Mouse (Mus musculus) myocyte (in vitro differentiated cells): ENCODE data around the gene Kcne4.

ENCODE experiments used
- CEBPB ChIP-seq: IDR thresholded peaks from 2 replicates; pipeline ENCODE4 v1.6.1; 2011; ENCODE audit warnings: mild to moderate bottlenecking, moderate library complexity; ENCODE audit not compliant: poor library complexity, insufficient read depth, severe bottlenecking
- MAX ChIP-seq: IDR thresholded peaks from one replicate; pipeline ENCODE4 v1.6.1; 2011; ENCODE audit warnings: low read depth, mild to moderate bottlenecking, control low read depth
- MYOG ChIP-seq, 3 experiments: IDR thresholded peaks; one replicate each; pipeline ENCODE4 v1.6.1; 2011; ENCODE audit warnings: control low read depth in 2 of 3, low read depth in 2 of 3, mild to moderate bottlenecking in 2 of 3; ENCODE audit not compliant: insufficient read length in 2 of 3, control insufficient read depth in 1 of 3, insufficient read depth in 1 of 3
- POLR2A ChIP-seq: IDR thresholded peaks from one replicate; pipeline ENCODE4 v1.6.1; 2011; ENCODE audit warnings: low read depth, mild to moderate bottlenecking, control low read depth, moderate library complexity; ENCODE audit not compliant: insufficient read length
- POLR2AphosphoS2 ChIP-seq: IDR thresholded peaks from one replicate; pipeline ENCODE4 v1.6.1; 2011; ENCODE audit warnings: low read depth, control low read depth; ENCODE audit not compliant: insufficient read length
- USF1 ChIP-seq: IDR thresholded peaks from one replicate; pipeline ENCODE4 v1.6.1; 2011; ENCODE audit warnings: low read depth, mild to moderate bottlenecking, control low read depth, moderate library complexity

DNA sequence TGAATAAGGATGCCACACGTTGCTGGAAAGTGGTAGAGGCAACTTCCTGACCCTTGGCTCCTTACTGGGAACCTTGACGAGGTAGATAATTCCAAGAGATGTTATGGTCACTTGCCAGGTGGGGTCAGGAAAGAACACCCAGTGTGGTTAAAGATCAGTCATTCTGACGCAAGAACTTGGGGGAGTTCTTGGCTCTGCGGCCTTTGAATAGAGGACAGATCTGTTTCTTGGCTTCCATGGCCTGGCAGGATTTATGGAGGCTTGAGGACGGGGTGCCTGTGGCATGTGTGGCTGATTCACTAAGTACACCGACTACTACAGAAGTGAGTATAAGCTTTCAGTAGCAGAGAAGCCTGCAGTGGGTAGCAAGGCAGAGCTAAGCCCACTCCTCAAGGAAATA lies 47.8 kb downstream of the Kcne4 start:
- TF ChIP-seq USF1 (no peak), MYOG (IDR thresholded peaks at IDR 0.05; ENCODE audit: control insufficient read depth in 1 of 3, insufficient read depth in 1 of 3, insufficient read length in 2 of 3, low read depth in 2 of 3) (no peak), POLR2AphosphoS2 (no peak), MAX (no peak), CEBPB (no peak), POLR2A (no peak)
